Mouse (Mus musculus) limb, embryonic 11.5 days (tissue): ENCODE measurements around the gene Nanos3. TPM values are rescaled to one million over a fixed set of nuclear protein-coding genes. Genes with fewer than 3 reads are reported as not detected.
A peak's percentile ranks its signal among the peaks of the same experiment; 100 is the strongest.

Source experiments
- ATAC-seq: fragments of 200-750 bp; cut with Nextera tagmentation; 2 replicates; pipeline ENCODE4 v1.8.0; 2017; ENCODE audit warnings: low read depth; ENCODE audit not compliant: insufficient number of reproducible peaks, low FRiP score, low TSS enrichment
- DNase-seq: peaks from one replicate; pipeline ENCODE4 v3.0.0-alpha.2; 2015; ENCODE audit warnings: low spot score
- H3K27ac ChIP-seq: fragments of 300-500 bp; sonication (generic); replicated peaks from 2 replicates; pipeline ENCODE4 v1.5.1; 2014; ENCODE audit warnings: low read depth, mild to moderate bottlenecking, low read length
- H3K27me3 ChIP-seq: fragments of 300-500 bp; sonication (generic); 2 replicates; pipeline ENCODE4 v1.6.1; 2014; ENCODE audit warnings: mild to moderate bottlenecking, low read length, mixed read lengths; ENCODE audit not compliant: control insufficient read depth, insufficient read depth
- H3K36me3 ChIP-seq: fragments of 300-500 bp; sonication (generic); 2 replicates; pipeline ENCODE4 v1.6.1; 2014; ENCODE audit warnings: mild to moderate bottlenecking, low read length, moderate library complexity, mixed read lengths; ENCODE audit not compliant: control insufficient read depth, insufficient read depth
- H3K4me1 ChIP-seq: fragments of 300-500 bp; sonication (generic); 2 replicates; pipeline ENCODE4 v1.6.1; 2014; ENCODE audit warnings: low read length, mixed read lengths; ENCODE audit not compliant: control insufficient read depth, insufficient read depth
- H3K4me2 ChIP-seq: fragments of 300-500 bp; sonication (generic); 2 replicates; pipeline ENCODE4 v1.6.1; 2014; ENCODE audit warnings: low read depth, mild to moderate bottlenecking, moderate library complexity; ENCODE audit not compliant: severe bottlenecking
- H3K4me3 ChIP-seq: fragments of 300-500 bp; sonication (generic); 2 replicates; pipeline ENCODE4 v1.5.1; 2014; ENCODE audit warnings: low read depth, low read length
- H3K9ac ChIP-seq: fragments of 300-500 bp; sonication (generic); 2 replicates; pipeline ENCODE4 v1.6.1; 2014; ENCODE audit warnings: mild to moderate bottlenecking, low read length
- H3K9me3 ChIP-seq: fragments of 300-500 bp; sonication (generic); 2 replicates; pipeline ENCODE4 v1.6.1; 2016; ENCODE audit warnings: low read length; ENCODE audit not compliant: control insufficient read depth
- WGBS: fragments of 180-500 bp; shearing (Covaris S2); extraction: QIAGEN DNeasy Blood & Tissue Kit; methylation state at CpG from one replicate; pipeline ENCODE4 v1.1.7; 2014; 5-methylcytosine and 5-hydroxymethylcytosine counted together
- polyA plus RNA-seq: library from polyadenylated mRNA; unstranded; fragments of >200 nt; fragmentation: Nextera tagmentation; extraction: Ambion mirVana; gene quantifications from 2 replicates; pipeline ENCODE4 v1.2.1, GENCODE M21; 2014

Nanos3 gene
- polyA plus RNA-seq, 1 experiment from 2014 or later: 4.9 TPM

GRCm38 (mm10) chr8:84140838-84141237 lies 44.2 kb downstream of the Nanos3 start:
- H3K27me3 ChIP-seq: no peaks in the 10 kb centered on the region
- H3K9ac ChIP-seq: no peak overlapping the region
- DNase-seq (no peak), ATAC-seq (no peak)
- no peak overlapping the region for H3K27ac ChIP-seq
- no peak overlapping the region for H3K4me3 ChIP-seq
- no peaks in the 10 kb centered on the region for H3K9me3 ChIP-seq
- WGBS: 87% methylated on average over 4 of the region's 4 CpGs
- peaks cover 39% of the 10 kb centered on the region for H3K36me3 ChIP-seq
- no peaks in the 10 kb centered on the region for H3K4me1 ChIP-seq
- no peak overlapping the region for H3K4me2 ChIP-seq

GRCm38 (mm10) chr8:84137848-84138247 lies 47.2 kb downstream of the Nanos3 start:
- Histone ChIP-seq H3K36me3 (peaks cover 42% of the 10 kb centered on the region), H3K27ac (no peak overlapping the region), H3K9me3 (no peaks in the 10 kb centered on the region), H3K4me1 (no peaks in the 10 kb centered on the region), H3K27me3 (no peaks in the 10 kb centered on the region), H3K4me2 (no peak overlapping the region), H3K9ac (no peak overlapping the region), H3K4me3 (no peak overlapping the region)
- no peak for ATAC-seq
- DNase-seq: no peak
- 92% methylated on average over 3 of the region's 3 CpGs for WGBS

GRCm38 (mm10) chr8:84132225-84132624 lies 52.8 kb downstream of the Nanos3 start:
- no peaks in the 10 kb centered on the region for H3K27me3 ChIP-seq
- H3K4me3 ChIP-seq: no peak overlapping the region
- 85% methylated on average over 8 of the region's 8 CpGs for WGBS
- H3K4me1 ChIP-seq: peaks cover 10% of the 10 kb centered on the region
- H3K4me2 ChIP-seq: no peak overlapping the region
- no peak overlapping the region for H3K9ac ChIP-seq
- peaks cover 25% of the 10 kb centered on the region for H3K36me3 ChIP-seq
- no peaks in the 10 kb centered on the region for H3K9me3 ChIP-seq
- no peak overlapping the region for H3K27ac ChIP-seq
- ATAC-seq (no peak), DNase-seq (no peak)

GRCm38 (mm10) chr8:84130806-84131205 lies 54.2 kb downstream of the Nanos3 start:
- H3K9ac ChIP-seq: 0 out of 2 replicates have a peak overlapping the region, but pooled peaks have one; percentile 7
- H3K36me3 ChIP-seq: peaks cover 13% of the 10 kb centered on the region
- 0 out of 2 replicates have a peak overlapping the region, but pooled peaks have one; percentile 15 for H3K4me2 ChIP-seq
- no peaks in the 10 kb centered on the region for H3K27me3 ChIP-seq
- peaks cover 11% of the 10 kb centered on the region for H3K4me1 ChIP-seq
- H3K9me3 ChIP-seq: no peaks in the 10 kb centered on the region
- no peak overlapping the region for H3K4me3 ChIP-seq
- H3K27ac ChIP-seq: no peak overlapping the region
- no peak for ATAC-seq
- peak; percentile 27 for DNase-seq
- WGBS: 41% methylated on average over 30 of the region's 30 CpGs

GRCm38 (mm10) chr8:84128277-84128676 lies 56.7 kb downstream of the Nanos3 start:
- Histone ChIP-seq H3K4me1 (peaks cover 11% of the 10 kb centered on the region), H3K9me3 (no peaks in the 10 kb centered on the region), H3K36me3 (0 out of 2 replicates have a peak, but pooled peaks cover 3% of the 10 kb centered on the region), H3K27ac (no peak overlapping the region), H3K9ac (no peak overlapping the region), H3K4me2 (no peak overlapping the region), H3K27me3 (no peaks in the 10 kb centered on the region), H3K4me3 (no peak overlapping the region)
- 64% methylated on average over 8 of the region's 8 CpGs for WGBS
- DNase-seq (no peak), ATAC-seq (no peak)

GRCm38 (mm10) chr8:84127202-84127901 lies 57.7 kb downstream of the Nanos3 start:
- 0 out of 2 replicates have a peak, but pooled peaks cover 3% of the 10 kb centered on the region for H3K36me3 ChIP-seq
- no peak for ATAC-seq

GRCm38 (mm10) chr8:84126742-84127141 lies 58.3 kb downstream of the Nanos3 start:
- Histone ChIP-seq H3K27ac (no peak overlapping the region), H3K27me3 (no peaks in the 10 kb centered on the region), H3K36me3 (no peaks in the 10 kb centered on the region), H3K4me2 (no peak overlapping the region), H3K4me3 (no peak overlapping the region), H3K4me1 (peaks cover 11% of the 10 kb centered on the region), H3K9me3 (no peaks in the 10 kb centered on the region), H3K9ac (no peak overlapping the region)
- WGBS: 72% methylated on average over 2 of the region's 2 CpGs
- ATAC-seq (no peak), DNase-seq (no peak)

More at GRCm38 (mm10) chr8:84127202-84127901, 57.7 kb downstream of the Nanos3 start:
- no peaks in the 10 kb centered on the region for H3K9me3 ChIP-seq
- 54% methylated on average over 17 of the region's 17 CpGs for WGBS
- no peaks in the 10 kb centered on the region for H3K27me3 ChIP-seq
- no peak overlapping the region for H3K4me2 ChIP-seq
- H3K9ac ChIP-seq: peak overlapping the region; percentile 22; the same call in 1 of the 2 replicates
- peaks cover 11% of the 10 kb centered on the region for H3K4me1 ChIP-seq
- no peak overlapping the region for H3K4me3 ChIP-seq
- no peak overlapping the region; the same call in 1 of the 2 replicates for H3K27ac ChIP-seq
- DNase-seq: no peak

- peaks cover 11% of the 10 kb centered on the region for H3K4me1 ChIP-seq
- H3K9me3 ChIP-seq: no peaks in the 10 kb centered on the region
- ATAC-seq: no peak
- H3K9ac ChIP-seq: no peak within 1 kb of the TSS
- H3K27me3 ChIP-seq: no peaks in the 10 kb centered on the region
- no peak for DNase-seq
- H3K4me3 ChIP-seq: no peak within 1 kb of the TSS
- no peak within 1 kb of the TSS for H3K27ac ChIP-seq
- WGBS: 75% methylated on average over 9 of the region's 9 CpGs
- no peak within 1 kb of the TSS for H3K4me2 ChIP-seq
- no peaks in the 10 kb centered on the region for H3K36me3 ChIP-seq
Observed at GRCm38 (mm10) chr8:84125656-84126055, 59.4 kb downstream of the Nanos3 start, which contains the start of gene Podnl1. TSS of gene Podnl1 (plus strand) at chr8:84125989.
